Mouse (Mus musculus): ENCODE measurements around the gene Bud23. TPM values are rescaled to one million over a fixed set of nuclear protein-coding genes. Genes with fewer than 3 reads are reported as not detected.

Bud23 gene
- total and polyA plus RNA-seq, 3 experiments: 101 to 222 TPM; not detected in 1

GRCm38 (mm10) chr5:135040777-135041176 lies 24.0 kb downstream of the Bud23 start:
- Histone ChIP-seq H3K27ac (ENCODE audit: control insufficient read depth, low read depth, low read length) (no peak overlapping the region), H3K9me3 (replicated peaks; ENCODE audit: insufficient read depth, low read length) (no peaks in the 10 kb centered on the region), H3K4me1 (ENCODE audit: control insufficient read depth in 1 of 2, insufficient read depth in 2 of 2, low read length in 2 of 2) (no peaks in the 10 kb centered on the region), H3K4me3 (ENCODE audit: control insufficient read depth in 1 of 2, insufficient read depth in 1 of 2, low read depth in 2 of 2, low read length in 2 of 2) (no peak overlapping the region), H3K27me3 (ENCODE audit: control insufficient read depth in 1 of 2, insufficient read depth in 2 of 2, low read length in 2 of 2) (no peaks in the 10 kb centered on the region), H3K9ac (ENCODE audit: control insufficient read depth, low read depth, low read length, poor library complexity, severe bottlenecking) (no peak overlapping the region), H3K79me2 (ENCODE audit: control insufficient read depth, insufficient read depth, low read length, poor library complexity) (no peaks in the 10 kb centered on the region), H3K36me3 (ENCODE audit: control insufficient read depth in 1 of 2, insufficient read depth in 2 of 2, low read length in 2 of 2) (no peaks in the 10 kb centered on the region)
- no peak for TF ChIP-seq USF1 (IDR thresholded peaks at IDR 0.05; ENCODE audit: low read depth, low read length)
- no peak for TF ChIP-seq ZMIZ1 (IDR thresholded peaks at IDR 0.05; ENCODE audit: low read depth, low read length)
- no peak for TF ChIP-seq TCF12 (IDR thresholded peaks at IDR 0.05; ENCODE audit: low read depth, low read length)
- no peak for TF ChIP-seq NRF1 (IDR thresholded peaks at IDR 0.05; ENCODE audit: insufficient read depth, low read depth, low read length, poor library complexity, severe bottlenecking)
- TF ChIP-seq MAFK (IDR thresholded peaks at IDR 0.05; ENCODE audit: borderline replicate concordance, low read depth, low read length): no peak
- no peak for TF ChIP-seq RAD21 (IDR thresholded peaks at IDR 0.05; ENCODE audit: low read depth, low read length)
- TF ChIP-seq ZNF384 (IDR thresholded peaks at IDR 0.05; ENCODE audit: low read depth, low read length): no peak
- no peak for TF ChIP-seq KAT2A (conservative IDR thresholded peaks at IDR 0.05; ENCODE audit: low read depth, low read length)
- no peak for TF ChIP-seq USF2 (IDR thresholded peaks at IDR 0.05; ENCODE audit: borderline replicate concordance in 1 of 2, insufficient read depth in 1 of 2, low read depth in 1 of 2, low read length in 2 of 2)
- TF ChIP-seq MAZ (IDR thresholded peaks at IDR 0.05; ENCODE audit: low read depth, low read length): no peak
- TF ChIP-seq GABPA (IDR thresholded peaks at IDR 0.05; ENCODE audit: low read depth, low read length): no peak
- TF ChIP-seq MYB (IDR thresholded peaks at IDR 0.05; ENCODE audit: low read depth, low read length): no peak
- TF ChIP-seq SMC3 (IDR thresholded peaks at IDR 0.05; ENCODE audit: low read depth, low read length): no peak
- no peak for TF ChIP-seq RCOR1 (IDR thresholded peaks at IDR 0.05; ENCODE audit: low read depth, low read length)
- TF ChIP-seq CHD1 (IDR thresholded peaks at IDR 0.05; ENCODE audit: low read depth, low read length): no peak
- DNase-seq (ENCODE audit: low read depth, low spot score): no peak

- no peak overlapping the region for H3K4me3 ChIP-seq (ENCODE audit: control insufficient read depth in 1 of 2, insufficient read depth in 1 of 2, low read depth in 2 of 2, low read length in 2 of 2)
- H3K79me2 ChIP-seq (ENCODE audit: control insufficient read depth, insufficient read depth, low read length, poor library complexity): no peaks in the 10 kb centered on the region
- TF ChIP-seq MEF2A (IDR thresholded peaks at IDR 0.05; ENCODE audit: extremely low read depth, insufficient replicate concordance, low read depth, low read length, poor library complexity, severe bottlenecking) (no peak), ELF1 (IDR thresholded peaks at IDR 0.05; ENCODE audit: low read depth, low read length) (no peak), NRF1 (IDR thresholded peaks at IDR 0.05; ENCODE audit: insufficient read depth, low read depth, low read length, poor library complexity, severe bottlenecking) (no peak), BHLHE40 (IDR thresholded peaks at IDR 0.05; ENCODE audit: borderline replicate concordance, low read depth, low read length) (no peak), USF2 (IDR thresholded peaks at IDR 0.05; ENCODE audit: borderline replicate concordance in 1 of 2, insufficient read depth in 1 of 2, low read depth in 1 of 2, low read length in 2 of 2) (no peak), TBP (IDR thresholded peaks at IDR 0.05; ENCODE audit: low read depth, low read length) (no peak), E2F4 (IDR thresholded peaks at IDR 0.05; ENCODE audit: borderline replicate concordance, low read depth, low read length) (no peak), CHD1 (IDR thresholded peaks at IDR 0.05; ENCODE audit: low read depth, low read length) (no peak), EP300 (IDR thresholded peaks at IDR 0.05; ENCODE audit: low read depth in 1 of 2, low read length in 2 of 2) (no peak), ZNF384 (IDR thresholded peaks at IDR 0.05; ENCODE audit: low read depth, low read length) (no peak)
- no peaks in the 10 kb centered on the region for H3K36me3 ChIP-seq (ENCODE audit: control insufficient read depth in 1 of 2, insufficient read depth in 2 of 2, low read length in 2 of 2)
- no peak for DNase-seq (ENCODE audit: low read depth, low spot score)
- no peak overlapping the region for H3K27ac ChIP-seq (ENCODE audit: control insufficient read depth, low read depth, low read length)
- no peak overlapping the region for H3K9ac ChIP-seq (ENCODE audit: control insufficient read depth, low read depth, low read length, poor library complexity, severe bottlenecking)
- no peaks in the 10 kb centered on the region for H3K27me3 ChIP-seq (ENCODE audit: control insufficient read depth in 1 of 2, insufficient read depth in 2 of 2, low read length in 2 of 2)
- H3K9me3 ChIP-seq (replicated peaks; ENCODE audit: insufficient read depth, low read length): no peaks in the 10 kb centered on the region
- no peaks in the 10 kb centered on the region for H3K4me1 ChIP-seq (ENCODE audit: control insufficient read depth in 1 of 2, insufficient read depth in 2 of 2, low read length in 2 of 2)
These were observed 24.7 kb downstream of the Bud23 start for GRCm38 (mm10) chr5:135040059-135040458.
